Mouse (Mus musculus) kidney, postnatal 14 days (tissue): Measurements from ENCODE around the gene Tmem59.
A peak's percentile ranks its signal among the peaks of the same experiment; 100 is the strongest.

ENCODE experiments used
- DNase-seq: peaks from one replicate; pipeline ENCODE4 v3.0.0; 2022; ENCODE audit warnings: mixed read lengths

Gene Tmem59

DNA sequence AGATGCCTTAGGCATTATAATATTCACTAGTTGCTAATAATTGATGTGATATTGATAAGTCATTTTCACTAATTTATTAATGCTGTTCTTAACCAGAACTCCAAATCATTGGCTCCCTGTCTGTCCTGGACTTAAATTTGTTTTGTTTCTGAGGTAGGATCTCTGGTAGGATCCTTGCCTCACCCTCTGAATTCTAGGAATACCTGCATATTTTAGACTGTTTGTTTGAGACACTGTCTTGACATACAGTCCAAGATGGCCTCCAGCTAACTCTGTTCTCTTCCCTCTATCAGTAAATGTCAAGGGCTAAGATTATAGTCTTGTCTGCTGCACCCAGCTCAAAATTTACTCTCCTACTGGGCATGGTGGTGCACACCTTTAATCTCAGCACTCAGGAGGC lies 2.5 kb downstream of the Tmem59 start:
- no peak for DNase-seq

- no peak for DNase-seq
Observed at GRCm38 (mm10) chr4:107181866-107182265, 3.7 kb downstream of the Tmem59 start.

DNA sequence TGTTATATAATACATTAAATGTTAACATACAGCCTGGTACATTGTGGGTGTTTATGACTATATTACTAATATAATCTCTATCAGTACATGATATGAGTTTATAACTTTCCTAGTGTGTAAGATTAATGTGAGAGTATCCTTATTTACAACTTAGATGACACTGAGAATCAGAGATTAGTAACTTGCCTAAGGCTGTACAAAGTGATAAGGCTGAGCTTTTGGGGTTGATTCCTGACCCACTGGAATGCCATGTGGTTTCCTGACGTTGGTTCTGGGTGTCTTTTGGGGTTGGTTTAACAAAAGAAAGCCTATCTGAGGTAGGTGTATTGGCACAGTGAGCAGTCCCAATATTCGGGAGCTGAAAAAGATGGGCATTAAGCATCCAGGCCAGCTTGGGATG lies 4.6 kb downstream of the Tmem59 start:
- DNase-seq = no peak

- no peak for DNase-seq
Observed at GRCm38 (mm10) chr4:107183203-107183602, 5.0 kb downstream of the Tmem59 start.

DNA sequence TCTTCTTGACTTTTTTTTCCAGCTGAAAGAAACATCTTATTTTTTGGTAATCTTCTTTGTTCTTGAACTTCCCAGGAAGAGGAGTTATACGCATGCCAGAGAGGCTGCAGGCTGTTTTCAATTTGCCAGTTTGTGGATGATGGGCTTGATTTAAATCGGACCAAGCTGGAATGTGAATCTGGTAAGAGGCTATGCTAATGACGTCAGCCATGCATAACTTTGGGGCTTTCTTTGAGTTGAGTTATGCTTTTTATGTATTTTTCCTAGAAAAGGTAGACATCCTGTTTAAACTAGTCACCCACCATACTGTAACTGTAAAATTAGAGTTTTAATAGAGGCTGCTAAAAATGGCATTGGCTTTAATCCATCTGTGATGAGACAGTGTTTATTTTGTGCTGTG lies 7.5 kb downstream of the Tmem59 start:
- DNase-seq = no peak

GRCm38 (mm10) chr4:107193841-107194240 lies 15.6 kb downstream of the Tmem59 start:
- DNase-seq = no peak

- no peak for DNase-seq
Observed at GRCm38 (mm10) chr4:107196454-107196853, 18.3 kb downstream of the Tmem59 start.

DNA sequence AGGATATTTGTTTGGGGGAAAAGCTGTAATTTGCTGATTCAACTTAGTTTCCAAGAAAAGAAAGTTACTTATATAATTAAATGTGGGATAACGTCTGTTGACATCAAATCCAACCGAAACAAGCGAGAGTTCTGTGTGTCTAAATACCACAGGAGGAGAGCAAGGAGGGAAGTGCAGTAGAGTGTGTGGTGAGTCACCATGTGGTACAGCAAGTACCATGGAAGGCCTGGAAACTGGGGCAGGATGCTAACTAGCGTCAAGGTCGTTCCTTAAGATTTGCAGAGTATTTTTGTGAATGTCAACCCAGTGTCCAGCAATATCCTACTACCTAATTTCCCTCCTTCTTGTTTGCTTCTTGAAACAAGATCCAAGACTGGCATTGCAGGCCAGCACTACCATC lies 19.9 kb downstream of the Tmem59 start:
- no peak for DNase-seq

GRCm38 (mm10) chr4:107201779-107202178 lies 23.6 kb downstream of the Tmem59 start:
- DNase-seq = no peak

GRCm38 (mm10) chr4:107203001-107203400 lies 24.8 kb downstream of the Tmem59 start:
- no peak for DNase-seq

DNA sequence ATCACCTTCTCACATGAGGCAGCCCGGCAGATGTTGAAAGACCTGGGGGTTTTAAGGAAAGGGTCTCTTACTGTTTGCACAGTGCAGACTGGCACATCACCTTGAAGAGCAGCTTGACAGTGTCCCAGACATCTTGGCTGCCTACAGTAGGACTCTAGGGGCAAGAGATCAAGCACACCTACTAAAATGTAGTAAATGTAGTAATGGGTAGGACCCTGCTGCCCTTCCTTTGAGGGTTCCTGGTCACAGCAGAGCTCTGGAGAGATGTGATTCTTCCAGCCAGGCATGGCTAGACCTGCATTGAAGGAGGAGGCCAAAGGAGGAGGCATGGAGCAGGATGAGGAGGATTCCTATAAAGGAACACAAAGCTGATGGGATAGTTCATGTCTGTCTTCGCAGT lies 28.8 kb downstream of the Tmem59 start:
- no peak for DNase-seq

GRCm38 (mm10) chr4:107208880-107209279 lies 30.7 kb downstream of the Tmem59 start, which contains the start of gene Ldlrad1:
TSS of gene Ldlrad1 (plus strand) at chr4:107209180.
- DNase-seq = no peak

DNA sequence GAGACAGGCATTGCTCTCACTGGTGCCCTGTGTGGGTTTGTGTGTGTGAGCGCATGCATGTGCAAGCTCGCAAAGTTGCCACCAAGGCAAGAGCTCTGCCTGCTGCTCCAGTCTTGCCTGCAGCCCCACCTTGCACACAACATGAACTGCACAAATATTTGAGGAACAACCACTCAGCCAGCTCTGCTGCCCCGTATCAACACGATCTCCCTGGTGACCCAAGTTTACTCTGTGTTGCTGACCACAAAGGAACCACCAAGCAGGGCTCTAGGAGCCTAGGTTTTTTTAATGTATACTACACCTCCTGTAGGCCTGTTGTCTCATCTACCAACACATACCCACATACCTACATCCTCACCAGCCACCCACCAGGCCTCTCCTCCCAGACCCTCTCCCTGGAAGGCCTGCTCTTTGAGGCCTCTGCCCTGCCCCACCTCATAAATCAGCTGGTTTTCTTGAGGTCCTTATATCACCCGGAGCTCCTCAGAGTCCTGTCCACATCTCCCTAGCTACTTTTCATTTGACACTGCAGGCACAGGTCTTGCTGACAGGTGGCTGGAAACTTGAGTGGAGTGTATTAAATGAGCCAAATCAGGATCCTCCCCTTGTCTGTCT lies 32.4 kb downstream of the Tmem59 start:
- DNase-seq = no peak

- no peak for DNase-seq
Observed at GRCm38 (mm10) chr4:107211465-107211864, 33.3 kb downstream of the Tmem59 start.

DNA sequence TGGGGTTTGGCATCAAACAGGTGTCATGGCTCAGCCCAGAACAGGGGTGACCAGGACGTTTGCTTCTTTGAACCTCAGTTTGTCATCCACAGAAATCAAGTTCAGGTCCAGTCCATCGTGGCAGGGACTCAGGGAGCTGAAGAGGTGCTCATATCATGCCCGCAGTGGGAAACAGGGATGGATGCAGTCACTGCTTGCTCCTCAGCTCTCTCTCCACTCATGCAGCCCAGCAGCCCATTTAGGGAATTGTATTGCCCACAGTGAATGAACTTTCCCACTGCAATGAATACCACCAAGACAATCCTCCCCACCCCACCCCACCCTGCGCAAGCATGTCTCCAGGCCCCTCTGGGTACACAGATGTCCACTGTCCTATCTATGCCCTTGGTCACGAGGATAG lies 33.7 kb downstream of the Tmem59 start:
- no peak for DNase-seq

DNA sequence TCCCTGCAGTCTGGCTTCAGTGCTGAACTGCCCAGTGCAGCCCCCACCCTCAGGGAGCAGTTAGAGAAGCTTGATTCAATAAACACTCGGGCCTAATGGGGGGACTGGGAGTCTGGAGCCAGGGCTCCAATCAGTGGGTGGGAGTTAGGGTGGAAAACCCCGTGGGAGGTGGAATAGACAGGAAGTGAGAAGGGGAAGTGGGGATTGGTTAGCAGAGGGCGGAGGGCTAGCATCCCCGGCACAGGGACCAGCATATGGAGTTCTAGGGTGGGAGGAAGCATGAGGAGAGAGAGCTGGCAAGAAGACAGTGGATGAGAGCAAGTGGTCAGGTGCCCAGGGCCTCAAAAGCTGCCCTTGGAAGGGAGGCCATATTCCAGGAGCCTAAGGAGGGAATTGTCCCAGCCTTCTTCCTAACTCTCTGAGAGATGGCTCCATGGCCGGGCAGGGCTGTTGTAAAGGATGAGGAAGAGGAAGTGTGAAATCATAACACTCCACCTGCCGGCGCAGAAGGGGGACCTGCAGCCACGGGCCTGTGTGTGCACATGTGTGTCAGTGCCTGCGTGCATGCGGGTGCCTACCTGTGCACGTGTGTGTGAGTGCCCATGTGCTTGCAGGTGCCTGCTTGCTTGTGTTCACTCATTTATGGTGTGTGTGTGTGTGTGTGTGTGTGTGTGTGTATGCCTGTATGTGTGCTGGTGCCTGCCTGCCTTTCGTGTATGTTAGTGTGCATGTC lies 35.2 kb downstream of the Tmem59 start:
- DNase-seq = no peak

GRCm38 (mm10) chr4:107217574-107217973 lies 39.4 kb downstream of the Tmem59 start:
- DNase-seq = no peak

DNA sequence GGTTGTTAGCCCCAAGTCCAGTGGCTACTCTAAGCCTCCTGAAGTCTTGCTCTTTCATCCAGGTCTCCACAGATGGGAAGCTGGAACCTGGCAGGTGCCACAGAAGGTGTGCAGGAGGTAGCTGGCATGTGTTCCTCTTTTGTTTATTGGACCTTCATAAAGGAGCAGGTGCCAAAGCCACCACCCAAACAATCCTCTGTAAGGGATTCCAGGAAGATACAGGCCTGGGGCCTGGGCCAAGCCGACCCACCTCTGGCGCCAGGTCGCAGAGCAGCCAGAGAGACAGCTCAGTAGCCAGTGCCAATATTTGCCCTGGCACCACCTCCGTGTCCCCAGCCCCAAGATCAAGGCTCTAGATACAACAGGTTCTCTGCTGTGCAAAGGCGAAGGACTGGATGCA lies 43.3 kb downstream of the Tmem59 start:
- no peak for DNase-seq

DNA sequence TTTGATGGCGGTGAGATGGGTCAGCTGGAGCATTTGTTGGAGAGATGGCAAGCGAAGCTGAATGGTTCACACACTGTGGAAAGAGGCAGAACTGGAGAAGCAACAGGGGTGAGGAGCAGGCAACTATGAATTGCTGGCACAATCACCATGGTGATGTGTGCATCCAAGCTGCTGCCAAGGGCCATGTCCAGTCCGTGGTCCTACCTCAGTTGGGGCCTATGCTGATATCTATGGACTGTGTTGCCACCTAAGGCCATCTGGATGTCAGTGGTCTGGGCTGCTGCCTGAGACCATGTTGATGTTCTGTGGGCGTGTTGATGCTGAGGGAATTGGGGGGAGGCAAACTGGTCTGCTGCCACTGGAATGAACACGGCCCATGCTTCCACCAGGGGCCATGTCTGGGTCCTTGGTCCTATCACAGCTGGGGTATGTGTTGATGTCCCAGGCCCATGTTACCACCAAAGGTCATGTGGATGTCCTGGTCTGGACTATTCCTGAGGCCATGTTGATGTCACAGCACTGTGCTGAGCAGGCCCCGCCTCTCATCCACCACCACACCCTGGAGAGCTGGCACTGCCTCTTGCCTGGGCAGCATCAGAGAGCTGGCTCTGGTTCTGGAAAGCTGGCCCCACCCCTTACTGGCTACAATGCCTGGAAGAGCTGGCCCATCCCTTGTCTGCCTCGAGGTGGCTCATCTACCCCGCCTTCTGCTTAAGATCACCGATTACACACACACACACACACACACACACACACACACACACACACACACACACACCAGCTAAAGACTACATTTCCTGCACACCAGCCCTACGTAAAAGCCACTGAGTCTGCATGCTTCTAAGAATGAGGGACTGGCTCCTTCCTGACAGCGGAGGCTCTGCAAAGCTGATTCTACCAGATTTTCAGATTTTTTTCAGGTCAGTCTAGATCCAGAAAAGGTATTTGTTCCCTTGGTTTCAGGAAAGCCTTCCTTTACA lies 45.3 kb downstream of the Tmem59 start:
- DNase-seq = peak; percentile 23

DNA sequence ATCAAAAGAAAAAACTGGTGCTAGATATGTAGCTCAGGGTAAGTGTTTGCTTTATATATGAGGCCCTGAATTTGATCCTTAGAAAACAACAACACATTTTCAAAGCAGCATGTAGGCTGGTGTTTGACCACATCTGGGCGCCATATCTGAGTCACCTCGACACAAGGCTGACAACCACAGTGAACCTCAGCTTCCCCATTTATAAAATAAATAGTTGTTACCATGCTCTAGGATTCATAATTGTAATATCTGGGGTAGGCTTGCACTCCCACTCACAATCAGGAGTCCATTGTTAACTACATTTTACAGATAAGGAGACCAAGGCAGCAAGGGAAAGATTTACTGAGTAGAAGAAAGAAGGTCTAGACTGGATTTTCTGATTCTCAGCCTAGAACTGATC lies 48.1 kb downstream of the Tmem59 start:
- no peak for DNase-seq

DNA sequence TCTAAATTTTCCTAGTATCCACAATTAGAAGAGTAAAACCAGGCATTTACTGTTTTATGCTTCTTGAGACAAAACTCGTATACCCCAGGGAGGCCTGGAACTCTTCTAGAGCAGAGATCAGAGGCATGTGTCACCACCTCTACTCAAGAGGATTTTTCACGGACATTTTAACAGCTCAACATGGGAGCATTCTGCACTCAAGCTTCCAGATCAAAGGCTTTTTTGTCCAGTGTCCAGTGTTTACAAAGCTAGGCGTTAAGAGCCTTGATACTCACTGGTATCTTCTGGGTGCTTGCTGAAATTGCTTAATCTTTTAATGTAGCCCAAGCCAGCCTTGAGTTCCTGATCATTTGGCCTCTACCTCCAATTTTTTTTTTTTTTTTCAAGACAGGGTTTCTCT lies 54.0 kb downstream of the Tmem59 start:
- no peak for DNase-seq

DNA sequence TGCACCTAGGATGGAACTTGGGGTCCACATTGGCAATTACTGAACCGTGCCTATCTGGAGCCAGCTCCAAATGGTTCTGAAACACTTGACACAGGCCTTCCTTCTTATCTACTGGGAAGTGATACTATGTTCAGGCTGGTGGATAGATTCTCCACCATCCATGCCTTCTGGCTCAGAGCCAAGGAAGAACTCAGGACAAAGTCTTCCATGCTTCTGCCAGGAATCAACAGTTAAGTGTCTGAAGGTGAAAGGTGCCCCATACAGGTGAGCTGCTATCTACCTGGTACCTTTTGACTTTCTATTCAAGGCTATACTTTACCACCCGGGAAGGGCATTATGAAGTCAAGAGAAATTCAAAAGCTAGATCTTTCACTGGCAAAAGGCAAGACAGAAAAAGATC lies 60.1 kb downstream of the Tmem59 start:
- DNase-seq = no peak

- DNase-seq = no peak
Observed at GRCm38 (mm10) chr4:107240196-107240595, 62.0 kb downstream of the Tmem59 start.
